Mouse (Mus musculus) embryonic facial prominence, embryonic 15.5 days (tissue): ENCODE results near the gene Pus10. TPM values are rescaled to one million over a fixed set of nuclear protein-coding genes. Genes with fewer than 3 reads are reported as not detected.

Experiments
- ATAC-seq: fragments of 200-750 bp; cut with Nextera tagmentation; 2 replicates; pipeline ENCODE4 v1.8.0; 2017; ENCODE audit warnings: low read depth, moderate TSS enrichment; ENCODE audit not compliant: insufficient number of reproducible peaks, low FRiP score, low TSS enrichment
- H3K27ac ChIP-seq: fragments of 300-500 bp; sonication (generic); replicated peaks from 2 replicates; pipeline ENCODE4 v1.5.1; 2015; ENCODE audit warnings: mild to moderate bottlenecking, inconsistent platforms
- H3K27me3 ChIP-seq: fragments of 300-500 bp; sonication (generic); 2 replicates; pipeline ENCODE4 v1.6.1; 2015; ENCODE audit warnings: inconsistent platforms
- H3K36me3 ChIP-seq: fragments of 300-500 bp; sonication (generic); 2 replicates; pipeline ENCODE4 v1.6.1; 2015; ENCODE audit warnings: mild to moderate bottlenecking, inconsistent platforms
- H3K4me1 ChIP-seq: fragments of 300-500 bp; sonication (generic); 2 replicates; pipeline ENCODE4 v1.6.1; 2015; ENCODE audit warnings: inconsistent platforms
- H3K4me2 ChIP-seq: fragments of 300-500 bp; sonication (generic); replicated peaks from 2 replicates; pipeline ENCODE4 v1.6.1; 2015; ENCODE audit warnings: mild to moderate bottlenecking, inconsistent platforms
- H3K4me3 ChIP-seq: fragments of 300-500 bp; sonication (generic); replicated peaks from 2 replicates; pipeline ENCODE4 v1.5.1; 2015; ENCODE audit warnings: mild to moderate bottlenecking, inconsistent platforms
- H3K9ac ChIP-seq: fragments of 300-500 bp; sonication (generic); 2 replicates; pipeline ENCODE4 v1.6.1; 2015; ENCODE audit warnings: inconsistent platforms
- H3K9me3 ChIP-seq: fragments of 300-500 bp; sonication (generic); replicated peaks from 2 replicates; pipeline ENCODE4 v1.6.1; 2016; ENCODE audit warnings: inconsistent platforms
- WGBS: fragments of 180-500 bp; shearing (Covaris S2); methylation state at CpG from one replicate; pipeline ENCODE4 v1.1.7; 2015; 5-methylcytosine and 5-hydroxymethylcytosine counted together
- polyA plus RNA-seq: library from polyadenylated mRNA; unstranded; fragments of >200 nt; fragmentation: Nextera tagmentation; extraction: Ambion mirVana; gene quantifications from 2 replicates; pipeline ENCODE4 v1.2.1, GENCODE M21; 2015

Pus10 gene
- polyA plus RNA-seq, 1 experiment from 2014 or later: 21.2 TPM

- WGBS: 86% methylated on average over 4 of the region's 4 CpGs
- Histone ChIP-seq H3K9me3 (no peaks in the 10 kb centered on the region), H3K9ac (no peak overlapping the region), H3K36me3 (peaks cover 32% of the 10 kb centered on the region; the same call in 1 of the 2 replicates), H3K4me1 (no peaks in the 10 kb centered on the region), H3K27ac (no peak overlapping the region), H3K27me3 (no peaks in the 10 kb centered on the region), H3K4me2 (no peak overlapping the region), H3K4me3 (no peak overlapping the region)
- no peak for ATAC-seq
Measured at GRCm38 (mm10) chr11:23730120-23730519, 64.6 kb downstream of the Pus10 start.

DNA sequence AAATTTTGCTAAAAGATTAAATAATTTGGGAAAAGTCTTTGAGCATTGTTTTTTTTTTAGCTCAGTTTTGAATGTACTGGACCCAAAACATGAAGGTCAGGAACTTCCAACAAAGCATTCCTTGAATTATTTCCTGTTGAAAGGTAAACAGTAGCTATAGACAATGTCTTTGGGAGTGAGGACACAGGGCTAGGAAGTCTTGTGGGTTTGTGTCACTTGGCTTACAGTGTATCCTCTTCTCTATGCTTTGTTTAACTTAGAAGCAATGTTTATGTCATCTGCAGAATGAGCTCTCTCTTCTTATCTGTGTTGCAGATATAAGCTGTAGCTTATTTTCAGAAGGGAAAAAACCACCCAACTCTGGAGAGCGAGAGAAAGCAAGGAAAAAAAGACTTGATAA, 67.4 kb downstream of the Pus10 start:
- no peak overlapping the region for H3K4me3 ChIP-seq
- H3K9ac ChIP-seq: no peak overlapping the region
- no peaks in the 10 kb centered on the region for H3K27me3 ChIP-seq
- no peak overlapping the region for H3K27ac ChIP-seq
- WGBS: 93% methylated on average over 1 of the region's 1 CpGs
- H3K4me2 ChIP-seq: no peak overlapping the region
- no peak for ATAC-seq
- H3K36me3 ChIP-seq: peaks cover 18% of the 10 kb centered on the region; the same call in 1 of the 2 replicates
- no peaks in the 10 kb centered on the region for H3K4me1 ChIP-seq
- H3K9me3 ChIP-seq: no peaks in the 10 kb centered on the region

DNA sequence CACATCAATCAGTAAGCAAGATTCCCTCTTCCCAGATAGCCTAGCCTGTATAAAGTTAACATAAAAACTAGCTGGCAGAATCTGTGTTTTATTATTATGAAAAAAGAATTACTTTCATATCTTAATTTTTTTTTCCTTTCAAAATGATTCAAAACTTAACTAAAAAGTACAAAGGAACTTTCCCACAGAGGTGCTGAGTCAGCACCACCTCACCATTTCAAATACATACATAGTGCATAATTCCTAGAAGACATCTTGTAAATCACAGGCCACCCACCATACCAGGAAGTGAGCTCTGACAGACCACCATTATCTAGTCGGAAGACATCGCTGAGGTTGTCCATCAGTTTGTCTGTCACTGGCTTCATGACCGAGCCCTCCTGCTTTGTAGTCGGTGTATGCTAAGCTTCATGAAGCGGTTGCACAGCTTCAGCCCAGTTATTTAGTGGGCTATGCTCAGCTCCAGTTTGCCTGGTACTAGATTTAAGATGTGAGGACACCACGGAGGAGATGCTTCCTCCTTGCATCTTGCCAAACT, 69.3 kb downstream of the Pus10 start:
- ATAC-seq: no peak
- peaks cover 5% of the 10 kb centered on the region; the same call in 1 of the 2 replicates for H3K36me3 ChIP-seq
- H3K9me3 ChIP-seq: no peaks in the 10 kb centered on the region
- H3K9ac ChIP-seq: no peak overlapping the region
- no peaks in the 10 kb centered on the region for H3K4me1 ChIP-seq
- 86% methylated on average over 6 of the region's 6 CpGs for WGBS
- no peaks in the 10 kb centered on the region for H3K27me3 ChIP-seq
- no peak overlapping the region for H3K27ac ChIP-seq
- H3K4me2 ChIP-seq: no peak overlapping the region
- H3K4me3 ChIP-seq: no peak overlapping the region

GRCm38 (mm10) chr11:23735820-23736470, 70.5 kb downstream of the Pus10 start:
- no peak for ATAC-seq
- Histone ChIP-seq H3K4me3 (no peak overlapping the region), H3K4me1 (no peaks in the 10 kb centered on the region), H3K4me2 (no peak overlapping the region), H3K9ac (no peak overlapping the region), H3K27ac (no peak overlapping the region), H3K27me3 (no peaks in the 10 kb centered on the region), H3K9me3 (no peaks in the 10 kb centered on the region), H3K36me3 (peaks cover 5% of the 10 kb centered on the region; the same call in 1 of the 2 replicates)

DNA sequence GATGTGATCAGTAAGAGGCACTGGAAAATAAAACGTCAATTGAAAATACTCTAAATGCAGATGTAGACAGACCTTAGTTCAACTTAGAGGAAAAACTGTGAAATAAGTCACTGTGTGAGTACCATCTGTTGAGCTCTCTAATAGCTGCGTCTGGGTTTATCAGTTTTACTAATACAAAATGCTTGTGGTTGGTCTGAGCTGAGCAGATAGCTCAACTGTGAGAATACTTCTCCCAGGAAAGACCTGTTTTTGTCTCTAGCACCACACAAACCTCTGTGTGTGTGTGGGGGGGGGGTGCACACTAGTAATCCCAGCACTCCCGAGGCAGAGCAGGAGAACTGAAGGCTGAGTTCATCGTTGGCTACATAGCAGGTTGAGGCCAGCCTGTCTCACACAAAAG, 75.4 kb downstream of the Pus10 start:
- no peak for ATAC-seq

GRCm38 (mm10) chr11:23741386-23741785, 75.9 kb downstream of the Pus10 start:
- WGBS: 93% methylated on average over 7 of the region's 7 CpGs

More for the DNA sequence above, 75.4 kb downstream of the Pus10 start:
- H3K9me3 ChIP-seq: no peaks in the 10 kb centered on the region
- H3K4me3 ChIP-seq: no peak overlapping the region
- no peak overlapping the region for H3K4me2 ChIP-seq
- no peaks in the 10 kb centered on the region for H3K27me3 ChIP-seq
- no peaks in the 10 kb centered on the region for H3K4me1 ChIP-seq
- no peak overlapping the region for H3K9ac ChIP-seq
- no peak overlapping the region for H3K27ac ChIP-seq
- 68% methylated on average over 4 of the region's 4 CpGs for WGBS
- peaks cover 6% of the 10 kb centered on the region; the same call in 1 of the 2 replicates for H3K36me3 ChIP-seq

DNA sequence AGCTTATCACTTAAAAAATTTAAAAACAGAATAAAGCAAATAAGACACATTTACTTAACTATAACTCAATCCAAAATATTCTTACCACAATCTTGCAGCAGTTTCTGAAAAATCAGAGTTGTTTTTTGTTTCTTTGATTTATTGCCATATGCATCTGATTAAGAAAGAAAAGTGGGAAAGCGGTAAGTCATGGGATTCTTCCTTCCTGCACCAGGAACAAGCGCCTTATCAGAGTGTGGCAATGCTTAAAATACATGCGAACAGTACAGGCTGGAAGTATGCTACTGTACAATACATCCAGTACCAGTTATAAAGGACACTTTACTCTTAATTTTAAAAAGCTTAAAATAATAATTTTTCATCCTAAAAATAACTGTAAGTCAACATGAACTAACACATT, 78.9 kb downstream of the Pus10 start:
- H3K27ac ChIP-seq: no peak overlapping the region
- no peaks in the 10 kb centered on the region for H3K4me1 ChIP-seq
- H3K4me2 ChIP-seq: no peak overlapping the region
- no peak for ATAC-seq
- 62% methylated on average over 3 of the region's 3 CpGs for WGBS
- H3K27me3 ChIP-seq: no peaks in the 10 kb centered on the region
- H3K9me3 ChIP-seq: no peaks in the 10 kb centered on the region
- no peak overlapping the region for H3K4me3 ChIP-seq
- no peak overlapping the region for H3K9ac ChIP-seq
- H3K36me3 ChIP-seq: peaks cover 6% of the 10 kb centered on the region; the same call in 1 of the 2 replicates

More at GRCm38 (mm10) chr11:23741386-23741785, 75.9 kb downstream of the Pus10 start:
- no peak overlapping the region for H3K4me2 ChIP-seq
- no peak overlapping the region for H3K4me3 ChIP-seq
- ATAC-seq: no peak
- no peak overlapping the region for H3K9ac ChIP-seq
- H3K27ac ChIP-seq: no peak overlapping the region
- H3K9me3 ChIP-seq: no peaks in the 10 kb centered on the region
- H3K27me3 ChIP-seq: no peaks in the 10 kb centered on the region
- H3K4me1 ChIP-seq: no peaks in the 10 kb centered on the region
- peaks cover 6% of the 10 kb centered on the region; the same call in 1 of the 2 replicates for H3K36me3 ChIP-seq

DNA sequence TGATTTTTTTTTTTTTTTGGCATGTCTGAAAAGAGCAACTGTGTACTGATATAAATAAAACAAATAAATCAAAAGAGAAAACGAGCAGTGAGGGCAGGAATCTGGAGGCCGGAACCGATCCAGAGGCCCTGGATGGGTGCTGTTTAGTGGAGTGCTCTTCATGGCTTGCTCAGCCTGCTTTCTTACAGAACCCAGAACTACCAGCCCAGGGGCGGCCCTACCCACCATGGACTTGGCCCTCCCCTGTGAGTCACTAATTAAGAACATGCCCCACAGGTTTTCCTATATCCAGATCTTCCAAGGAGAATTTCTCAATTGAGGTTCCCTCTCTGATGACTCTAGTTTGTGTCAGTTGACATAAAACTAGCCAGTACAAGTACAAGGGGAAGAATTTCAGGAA, 80.6 kb downstream of the Pus10 start:
- no peaks in the 10 kb centered on the region for H3K9me3 ChIP-seq
- no peaks in the 10 kb centered on the region for H3K27me3 ChIP-seq
- H3K9ac ChIP-seq: no peak overlapping the region
- no peak overlapping the region for H3K4me3 ChIP-seq
- H3K36me3 ChIP-seq: peaks cover 6% of the 10 kb centered on the region; the same call in 1 of the 2 replicates
- 54% methylated on average over 4 of the region's 4 CpGs for WGBS
- no peak for ATAC-seq
- H3K27ac ChIP-seq: no peak overlapping the region
- H3K4me2 ChIP-seq: no peak overlapping the region
- no peaks in the 10 kb centered on the region for H3K4me1 ChIP-seq

DNA sequence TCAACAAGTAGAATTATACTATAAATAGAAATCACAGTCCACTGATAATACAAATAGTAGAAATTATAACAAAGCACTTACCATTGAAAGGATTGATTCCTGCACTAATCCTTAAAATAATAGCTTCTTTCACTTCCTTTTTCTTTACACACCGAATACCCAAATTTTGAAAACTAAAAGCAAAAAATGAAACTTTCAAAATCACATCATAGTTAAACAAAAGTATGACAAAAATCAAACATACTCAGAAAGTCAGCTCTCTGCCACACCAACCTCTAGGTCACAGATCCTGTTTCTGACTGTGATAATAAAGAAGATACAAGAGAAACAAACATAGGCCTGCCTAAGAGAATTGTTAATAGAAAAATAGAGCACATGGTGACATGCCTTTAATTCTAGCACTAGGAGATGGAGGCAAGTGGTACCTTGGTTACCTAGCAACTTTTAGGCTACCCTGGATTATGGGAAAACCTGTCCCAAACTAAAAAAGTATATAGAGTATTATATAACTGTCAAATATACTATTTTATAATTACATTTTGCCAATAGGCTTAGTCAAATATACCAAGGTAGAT, 87.7 kb downstream of the Pus10 start:
- Histone ChIP-seq H3K36me3 (no peaks in the 10 kb centered on the region), H3K27me3 (no peaks in the 10 kb centered on the region), H3K4me1 (no peaks in the 10 kb centered on the region), H3K4me3 (no peak overlapping the region), H3K9ac (no peak overlapping the region), H3K4me2 (no peak overlapping the region), H3K9me3 (no peaks in the 10 kb centered on the region), H3K27ac (no peak overlapping the region)
- 84% methylated on average over 1 of the region's 1 CpGs for WGBS
- no peak for ATAC-seq

DNA sequence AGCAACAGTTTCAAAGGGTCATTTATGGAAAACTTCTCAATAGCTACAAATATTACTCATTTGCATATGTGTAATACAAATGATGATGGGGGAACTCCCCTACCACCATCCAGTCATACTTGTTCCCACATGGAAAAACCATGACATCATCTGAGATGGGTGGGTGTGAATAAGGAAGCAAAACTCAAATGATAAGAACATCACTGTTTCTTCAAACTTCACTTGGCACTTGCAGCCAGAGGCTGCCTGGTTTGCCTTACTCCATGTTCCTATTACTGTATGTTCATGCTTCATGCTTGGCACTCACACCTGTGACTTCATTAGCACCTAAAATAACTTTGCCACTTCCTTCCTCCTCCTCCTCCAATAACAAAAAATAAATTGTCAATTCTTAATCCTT, 88.9 kb downstream of the Pus10 start:
- H3K9me3 ChIP-seq: no peaks in the 10 kb centered on the region
- no peak overlapping the region for H3K27ac ChIP-seq
- no peak overlapping the region for H3K4me3 ChIP-seq
- no peak overlapping the region for H3K9ac ChIP-seq
- H3K36me3 ChIP-seq: no peaks in the 10 kb centered on the region
- no peak overlapping the region for H3K4me2 ChIP-seq
- ATAC-seq: no peak
- no peaks in the 10 kb centered on the region for H3K27me3 ChIP-seq
- no peaks in the 10 kb centered on the region for H3K4me1 ChIP-seq

DNA sequence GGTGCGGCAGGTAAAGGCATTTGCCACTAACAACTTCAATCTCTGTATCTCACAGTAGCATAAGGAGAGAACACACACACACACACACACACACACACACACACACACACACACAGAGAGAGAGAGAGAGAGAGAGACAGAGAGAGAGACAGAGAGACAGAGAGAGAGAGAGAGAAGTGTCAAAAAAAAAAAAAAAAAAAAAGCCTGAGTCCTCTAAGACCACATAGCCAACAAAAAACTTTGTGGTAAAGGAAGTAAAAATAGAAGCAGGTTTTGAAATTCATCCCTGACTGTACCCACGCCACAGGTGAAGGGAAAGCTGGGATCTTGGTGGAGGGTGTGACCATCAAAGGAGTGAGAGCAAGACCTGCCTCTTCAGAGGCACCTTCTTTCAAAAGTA, 92.7 kb downstream of the Pus10 start:
- ATAC-seq: no peak
- H3K4me1 ChIP-seq: no peaks in the 10 kb centered on the region
- 76% methylated on average over 2 of the region's 2 CpGs for WGBS

DNA sequence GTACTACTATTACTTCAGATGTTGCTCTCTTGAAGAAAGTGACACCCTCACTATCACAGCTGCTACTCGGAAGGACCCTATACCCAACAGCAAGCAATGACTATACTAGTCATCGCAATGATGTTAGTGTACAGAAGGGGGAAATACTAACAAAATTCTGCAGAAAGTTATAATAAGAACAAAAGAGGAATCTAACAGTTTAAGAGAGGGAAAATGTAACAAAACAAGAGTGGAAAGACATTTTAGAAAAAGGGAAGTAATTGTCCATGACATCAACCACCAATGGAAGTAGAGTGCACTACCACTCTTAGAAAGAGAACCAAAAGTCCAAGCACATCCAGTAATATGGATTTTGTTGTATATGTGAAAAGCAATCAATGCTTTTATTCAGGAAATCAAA, 97.2 kb downstream of the Pus10 start:
- Histone ChIP-seq H3K36me3 (no peaks in the 10 kb centered on the region), H3K4me1 (no peaks in the 10 kb centered on the region), H3K9me3 (no peaks in the 10 kb centered on the region), H3K27ac (no peak overlapping the region), H3K4me2 (no peak overlapping the region), H3K9ac (no peak overlapping the region), H3K4me3 (no peak overlapping the region), H3K27me3 (no peaks in the 10 kb centered on the region)
- WGBS: 90% methylated on average over 2 of the region's 2 CpGs
- ATAC-seq: no peak

More for the DNA sequence above, 92.7 kb downstream of the Pus10 start:
- H3K4me2 ChIP-seq: no peak overlapping the region
- no peak overlapping the region for H3K4me3 ChIP-seq
- no peaks in the 10 kb centered on the region for H3K9me3 ChIP-seq
- H3K36me3 ChIP-seq: no peaks in the 10 kb centered on the region
- H3K9ac ChIP-seq: no peak overlapping the region
- no peak overlapping the region for H3K27ac ChIP-seq
- no peaks in the 10 kb centered on the region for H3K27me3 ChIP-seq
